Mouse (Mus musculus) MEL-GATA-1-ER (cell line): ENCODE measurements around the gene Tmprss9.
A peak's percentile ranks its signal among the peaks of the same experiment; 100 is the strongest.

Source experiments
- DNase-seq: peaks from one replicate; pipeline ENCODE4 v3.0.0-alpha.2; 2012; ENCODE audit warnings: low read depth; ENCODE audit errors: extremely low read depth

Gene Tmprss9

GRCm38 (mm10) chr10:80936810-80937164 is 65.1 kb downstream of the Tmprss9 start:
- no peak for DNase-seq

DNA sequence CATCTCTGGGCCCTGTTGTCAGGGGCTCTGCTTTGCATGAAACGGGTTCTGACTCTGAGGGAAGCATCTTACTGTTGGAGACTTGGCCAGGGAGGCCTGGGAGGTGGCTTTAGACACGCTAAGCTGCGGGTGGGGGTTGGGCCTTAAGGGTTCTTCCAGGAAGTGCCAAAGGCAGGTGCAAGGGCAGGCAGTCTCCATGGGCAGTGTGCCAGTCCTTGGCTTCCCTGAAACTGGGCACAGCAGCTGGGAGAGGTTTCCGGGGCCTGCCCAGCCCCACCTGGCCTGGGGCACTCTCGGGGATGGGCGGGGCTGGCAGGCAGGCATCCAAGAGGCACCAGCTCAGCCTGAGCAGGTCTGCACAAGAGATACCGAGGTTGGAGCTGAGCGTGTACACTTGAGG is 66.0 kb downstream of the Tmprss9 start:
- no peak for DNase-seq

DNA sequence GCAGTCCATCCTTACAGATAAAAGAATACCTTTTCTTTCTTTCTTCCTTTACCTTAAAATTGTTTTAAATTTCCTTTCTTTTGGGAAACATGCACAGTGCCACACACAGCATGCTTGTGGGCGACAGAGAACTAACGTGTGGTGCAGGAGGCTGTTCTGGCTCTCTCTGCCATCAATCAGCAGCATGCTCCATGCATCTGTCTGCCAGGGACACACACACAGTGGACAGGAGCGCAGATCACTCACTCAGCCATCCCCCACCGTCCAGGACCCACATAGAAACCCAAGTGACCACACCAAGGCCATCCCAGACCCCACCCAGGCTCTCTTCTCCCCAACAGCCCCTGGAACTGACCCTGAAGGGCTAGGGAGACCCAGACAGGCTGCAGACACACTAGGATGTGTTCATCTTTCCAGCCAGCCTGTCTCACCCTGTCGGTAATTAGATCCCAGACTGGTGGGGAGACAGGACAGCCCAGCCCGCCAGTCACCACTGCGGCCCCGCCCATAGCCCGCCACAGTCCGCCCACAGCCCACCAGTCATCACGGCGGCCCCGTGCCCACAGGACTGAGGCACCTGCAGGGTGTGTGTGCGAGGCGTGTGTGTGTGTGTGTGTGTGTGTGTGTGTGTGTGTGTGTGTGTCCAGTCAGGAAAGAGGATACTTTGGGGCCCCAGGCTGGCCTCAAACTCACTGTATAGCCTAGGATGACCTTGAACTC is 67.3 kb downstream of the Tmprss9 start:
- no peak for DNase-seq

DNA sequence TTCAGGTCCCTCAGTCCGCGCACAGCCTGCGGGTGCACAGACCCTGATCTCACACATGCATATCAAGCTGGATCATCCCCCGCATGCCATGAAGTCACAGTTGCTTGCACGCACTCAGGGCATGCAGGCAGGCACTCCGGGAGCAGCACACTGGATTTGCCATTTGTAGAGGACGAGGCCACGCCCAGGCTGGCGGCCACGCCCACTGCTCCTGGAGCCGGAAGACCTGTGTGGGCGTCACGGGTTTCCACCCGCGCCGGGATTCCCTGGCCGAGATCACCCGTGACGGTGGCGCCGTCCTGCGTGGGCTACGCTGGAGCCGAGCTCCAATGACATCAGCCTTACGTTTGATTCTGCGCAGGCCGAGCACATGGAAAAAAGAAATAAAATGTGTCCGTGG is 68.0 kb downstream of the Tmprss9 start:
- DNase-seq: peak; percentile 61

DNA sequence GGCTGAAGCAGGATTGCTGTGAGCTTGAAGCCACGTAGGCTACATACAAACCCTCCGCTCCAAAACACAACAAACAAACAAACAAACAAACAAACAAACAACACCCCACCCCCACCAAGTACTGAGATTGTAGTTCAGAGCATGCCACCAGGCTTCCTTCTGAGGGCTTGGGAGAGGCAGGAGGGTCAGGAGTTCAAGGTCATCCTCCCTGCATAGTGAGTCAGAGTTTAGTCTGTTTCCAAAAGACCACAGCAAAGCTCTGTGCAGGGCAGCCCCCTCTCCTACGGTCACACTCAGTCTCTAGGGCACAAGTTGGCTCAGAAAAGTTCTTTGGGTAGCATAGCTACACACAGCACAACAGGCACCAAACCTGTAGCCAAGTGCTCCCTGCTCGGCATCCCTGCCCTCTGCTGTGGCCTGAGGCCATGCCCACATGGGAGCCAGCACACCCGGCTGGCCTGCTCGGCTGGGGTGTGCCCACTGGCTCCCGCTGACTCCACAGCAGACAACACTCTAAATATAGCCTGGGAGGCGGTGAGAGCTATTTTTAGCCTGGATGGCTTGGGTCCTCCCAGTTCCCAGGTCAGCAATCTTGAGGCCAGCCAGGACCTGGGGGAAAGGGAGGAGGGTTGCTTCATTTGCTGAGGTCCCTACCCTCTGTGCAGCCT is 68.8 kb downstream of the Tmprss9 start:
- no peak for DNase-seq

DNA sequence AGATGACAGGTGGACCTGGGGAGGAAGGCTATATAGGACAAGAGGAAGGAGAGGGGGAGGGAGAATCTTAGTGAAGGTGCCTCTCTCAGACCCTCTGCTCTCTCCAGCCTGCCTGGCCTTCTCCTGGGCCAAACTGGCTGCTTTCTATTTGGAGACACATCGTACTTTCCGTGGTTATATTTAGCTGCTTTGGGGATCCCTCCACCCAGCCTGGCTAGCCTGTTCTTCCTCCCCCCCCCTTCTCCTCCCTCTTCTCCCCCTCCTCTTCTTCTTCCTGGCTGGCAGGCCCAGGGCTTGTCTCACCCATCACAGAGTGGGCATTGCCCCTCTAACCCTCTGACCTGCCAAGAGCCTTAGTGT is 69.3 kb downstream of the Tmprss9 start:
- DNase-seq: no peak

- DNase-seq: no peak
Observed at GRCm38 (mm10) chr10:80942919-80943318, 71.3 kb downstream of the Tmprss9 start.

- no peak for DNase-seq
Observed at GRCm38 (mm10) chr10:80943701-80944100, 72.1 kb downstream of the Tmprss9 start.

GRCm38 (mm10) chr10:80944231-80944630 is 72.6 kb downstream of the Tmprss9 start:
- DNase-seq: no peak

DNA sequence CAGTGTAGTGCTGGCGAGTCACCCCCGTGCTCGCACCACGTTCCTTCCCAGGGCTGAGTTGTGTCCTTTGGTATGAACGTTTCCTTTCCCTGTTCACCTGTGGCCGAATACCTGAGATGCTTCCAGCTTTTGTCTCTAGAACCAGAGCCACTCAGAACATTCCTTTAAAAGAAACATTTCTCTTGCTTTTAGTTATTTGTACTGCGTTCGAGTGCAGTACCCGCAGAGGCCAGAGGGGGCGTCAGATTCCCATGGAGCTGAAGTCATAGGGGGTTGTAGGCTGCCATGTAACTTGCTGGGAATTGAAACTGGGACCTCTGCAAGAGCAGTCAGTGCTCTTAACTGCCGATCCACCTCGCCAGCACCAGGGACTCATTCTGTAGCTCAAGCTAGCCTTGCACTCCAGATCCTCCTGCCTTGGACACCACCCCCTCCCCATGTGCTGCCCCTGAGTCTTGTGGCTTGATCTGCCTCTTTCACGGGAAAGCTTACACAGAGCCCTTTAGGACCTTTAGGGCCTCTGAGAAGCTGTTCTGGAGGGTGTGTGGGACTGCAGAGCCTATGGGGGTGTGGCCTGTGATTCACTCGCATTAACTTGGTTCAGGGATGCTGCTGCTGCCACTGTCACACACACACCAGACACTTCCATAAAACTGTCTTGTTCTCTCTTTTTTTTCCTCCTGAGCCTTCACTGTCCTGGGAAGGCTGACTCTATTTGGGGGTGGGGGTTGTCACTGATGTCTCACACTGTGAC is 75.2 kb downstream of the Tmprss9 start:
- no peak for DNase-seq

- DNase-seq: no peak
Observed at GRCm38 (mm10) chr10:80947802-80948201, 76.2 kb downstream of the Tmprss9 start.

GRCm38 (mm10) chr10:80948570-80948969 is 76.9 kb downstream of the Tmprss9 start:
- DNase-seq: no peak

DNA sequence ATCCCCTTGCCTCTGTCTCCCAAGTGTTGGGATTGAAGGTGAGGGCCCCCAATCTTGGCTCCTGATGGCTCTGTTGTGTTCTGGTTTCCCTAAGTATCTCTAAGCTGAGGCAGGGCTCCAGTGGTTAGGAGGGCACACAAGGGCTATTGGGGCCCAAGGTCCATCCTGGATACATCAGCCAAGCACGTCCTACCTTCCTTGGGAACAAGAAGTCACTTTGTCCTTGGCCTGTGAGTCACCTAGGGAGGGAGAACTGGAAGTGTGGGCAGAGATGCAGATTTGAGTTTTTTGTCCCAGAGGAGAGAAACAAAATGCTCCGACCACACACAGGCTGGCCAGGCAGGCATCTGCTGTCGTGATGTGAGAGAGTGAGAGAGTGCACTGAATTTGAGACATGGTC is 77.4 kb downstream of the Tmprss9 start:
- DNase-seq: no peak
